Mouse (Mus musculus): Measurements from ENCODE around the gene Tnfrsf14.

GRCm38 (mm10) chr4:154967173-154967572, 38.8 kb upstream of the Tnfrsf14 start:
- TF ChIP-seq CTCF (conservative IDR thresholded peaks at IDR 0.05; ENCODE audit: insufficient read depth, insufficient read length, low read depth, low read length) (peak; percentile 47), POLR2A (IDR thresholded peaks at IDR 0.05; ENCODE audit: low read depth, low read length) (no peak)
